Mouse (Mus musculus) myocyte (in vitro differentiated cells): ENCODE measurements around the gene Tmem108. TPM values are rescaled to one million over a fixed set of nuclear protein-coding genes. Genes with fewer than 3 reads are reported as not detected.

Source experiments
- H3K27me3 ChIP-seq: one replicate; pipeline ENCODE4 v1.6.1; 2011; ENCODE audit not compliant: control insufficient read depth, insufficient read depth, insufficient read length
- H3K36me3 ChIP-seq: one replicate; pipeline ENCODE4 v1.6.1; 2011; ENCODE audit not compliant: control insufficient read depth, insufficient read depth
- H3K4me2 ChIP-seq: one replicate; pipeline ENCODE4 v1.6.1; 2011; ENCODE audit warnings: low read depth, control low read depth
- H3K4me3 ChIP-seq: one replicate; pipeline ENCODE4 v1.5.1; 2011; ENCODE audit warnings: mild to moderate bottlenecking, control low read depth, moderate library complexity
- H3K79me2 ChIP-seq: one replicate; pipeline ENCODE4 v1.6.1; 2011; ENCODE audit not compliant: control insufficient read depth, insufficient read depth
- H3ac ChIP-seq: one replicate; pipeline ENCODE4 v1.6.1; 2011; ENCODE audit not compliant: control insufficient read depth, insufficient read length
- CEBPB ChIP-seq: IDR thresholded peaks from 2 replicates; pipeline ENCODE4 v1.6.1; 2011; ENCODE audit warnings: mild to moderate bottlenecking, moderate library complexity; ENCODE audit not compliant: poor library complexity, insufficient read depth, severe bottlenecking
- E2F4 ChIP-seq: IDR thresholded peaks from one replicate; pipeline ENCODE4 v1.6.1; 2011; ENCODE audit warnings: mild to moderate bottlenecking, control low read depth, moderate library complexity; ENCODE audit not compliant: insufficient read depth
- MAX ChIP-seq: IDR thresholded peaks from one replicate; pipeline ENCODE4 v1.6.1; 2011; ENCODE audit warnings: low read depth, mild to moderate bottlenecking, control low read depth
- MYOD1 ChIP-seq, 3 experiments: IDR thresholded peaks; one replicate each; pipeline ENCODE4 v1.6.1; 2011; ENCODE audit warnings: control low read depth in 2 of 3, low read depth in 2 of 3, mild to moderate bottlenecking in 2 of 3, moderate library complexity in 1 of 3; ENCODE audit not compliant: insufficient read length in 2 of 3, control insufficient read depth in 1 of 3
- MYOG ChIP-seq, 3 experiments: IDR thresholded peaks; one replicate each; pipeline ENCODE4 v1.6.1; 2011; ENCODE audit warnings: control low read depth in 2 of 3, low read depth in 2 of 3, mild to moderate bottlenecking in 2 of 3; ENCODE audit not compliant: insufficient read length in 2 of 3, control insufficient read depth in 1 of 3, insufficient read depth in 1 of 3
- POLR2A ChIP-seq: IDR thresholded peaks from one replicate; pipeline ENCODE4 v1.6.1; 2011; ENCODE audit warnings: low read depth, mild to moderate bottlenecking, control low read depth, moderate library complexity; ENCODE audit not compliant: insufficient read length
- POLR2AphosphoS2 ChIP-seq: IDR thresholded peaks from one replicate; pipeline ENCODE4 v1.6.1; 2011; ENCODE audit warnings: low read depth, control low read depth; ENCODE audit not compliant: insufficient read length
- REST ChIP-seq: IDR thresholded peaks from one replicate; pipeline ENCODE4 v1.6.1; 2011; ENCODE audit warnings: mild to moderate bottlenecking, control low read depth, moderate library complexity; ENCODE audit not compliant: insufficient read depth, insufficient read length
- SRF ChIP-seq: IDR thresholded peaks from one replicate; pipeline ENCODE4 v1.6.1; 2011; ENCODE audit warnings: low read depth; ENCODE audit not compliant: control insufficient read depth, insufficient read length
- TCF12 ChIP-seq: IDR thresholded peaks from one replicate; pipeline ENCODE4 v1.6.1; 2011; ENCODE audit warnings: mild to moderate bottlenecking, control low read depth; ENCODE audit not compliant: poor library complexity, insufficient read depth, severe bottlenecking
- TCF3 ChIP-seq: IDR thresholded peaks from one replicate; pipeline ENCODE4 v1.6.1; 2011; ENCODE audit warnings: low read depth, control low read depth; ENCODE audit not compliant: insufficient read length
- USF1 ChIP-seq: IDR thresholded peaks from one replicate; pipeline ENCODE4 v1.6.1; 2011; ENCODE audit warnings: low read depth, mild to moderate bottlenecking, control low read depth, moderate library complexity
- polyA plus RNA-seq: library from polyadenylated mRNA; unstranded; fragments of >200 nt; fragmentation: generic; extraction: Trizol; gene quantifications from one replicate; pipeline ENCODE4 v1.2.1, GENCODE M21; 2012; ENCODE audit warnings: missing spikeins

Gene Tmem108
- not detected for polyA plus RNA-seq

- Histone ChIP-seq H3K36me3 (no peaks in the 10 kb centered on the region), H3K79me2 (no peaks in the 10 kb centered on the region), H3K4me2 (no peak within 1 kb of the TSS), H3K4me3 (no peak within 1 kb of the TSS), H3K27me3 (peaks cover 29% of the 10 kb centered on the region), H3ac (no peak within 1 kb of the TSS)
- TF ChIP-seq SRF: no peak
- no peak for TF ChIP-seq MYOG (IDR thresholded peaks at IDR 0.05; ENCODE audit: control insufficient read depth in 1 of 3, insufficient read depth in 1 of 3, insufficient read length in 2 of 3, low read depth in 2 of 3)
These were observed at the start of gene Tmem108 for GRCm38 (mm10) chr9:103761647-103762084. Tmem108 (minus strand) TSS chr9:103761837.

DNA sequence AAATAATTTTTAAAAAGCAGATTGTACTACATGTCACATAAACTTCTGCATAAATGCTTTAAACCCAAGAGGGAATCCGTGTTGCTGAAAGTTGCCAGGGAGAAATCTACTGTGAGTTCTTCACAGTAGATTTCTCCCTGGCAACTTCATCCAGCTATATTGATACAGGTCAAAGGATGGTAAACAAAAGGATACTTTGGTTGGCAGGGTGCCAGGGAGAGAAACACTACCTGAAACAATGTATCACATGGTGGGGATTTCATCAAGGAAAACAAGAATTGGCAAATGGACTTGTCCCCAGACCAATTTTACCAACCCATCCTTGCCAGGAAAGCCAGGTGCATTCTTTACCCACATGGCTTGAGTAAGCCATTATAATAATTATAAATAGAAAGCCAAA is 27.4 kb upstream of the Tmem108 start:
- Histone ChIP-seq H3K36me3 (no peaks in the 10 kb centered on the region), H3ac (no peak overlapping the region), H3K4me2 (no peak overlapping the region), H3K27me3 (no peaks in the 10 kb centered on the region), H3K79me2 (no peaks in the 10 kb centered on the region), H3K4me3 (no peak overlapping the region)
- TF ChIP-seq POLR2AphosphoS2 (no peak), CEBPB (no peak), MAX (no peak), TCF3 (no peak), SRF (no peak), POLR2A (no peak), USF1 (no peak), MYOD1 (IDR thresholded peaks at IDR 0.05; ENCODE audit: control insufficient read depth in 1 of 3, insufficient read length in 2 of 3, low read depth in 2 of 3) (no peak), E2F4 (no peak), MYOG (IDR thresholded peaks at IDR 0.05; ENCODE audit: control insufficient read depth in 1 of 3, insufficient read depth in 1 of 3, insufficient read length in 2 of 3, low read depth in 2 of 3) (no peak), REST (no peak), TCF12 (no peak)

DNA sequence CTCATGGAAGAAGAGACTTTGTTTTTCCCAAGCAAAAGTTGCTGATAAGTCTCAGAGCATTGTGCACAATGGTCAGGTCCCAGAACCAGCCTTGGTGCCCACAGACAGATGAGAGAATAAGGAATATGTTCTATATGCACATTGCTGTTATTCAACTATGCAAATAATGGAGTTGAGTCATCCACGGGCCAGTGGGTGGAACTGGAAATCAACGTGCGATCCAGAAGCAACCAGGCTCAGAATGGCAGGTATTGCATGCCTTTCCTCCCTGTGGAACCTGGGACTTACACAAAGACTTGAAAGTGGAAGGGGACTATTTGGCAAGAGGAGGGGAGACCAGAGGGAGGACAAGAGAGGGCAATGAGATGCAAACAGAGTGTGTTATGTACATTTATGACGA is 22.5 kb upstream of the Tmem108 start:
- Histone ChIP-seq H3ac (no peak overlapping the region), H3K79me2 (no peaks in the 10 kb centered on the region), H3K4me2 (no peak overlapping the region), H3K27me3 (no peaks in the 10 kb centered on the region), H3K4me3 (no peak overlapping the region), H3K36me3 (no peaks in the 10 kb centered on the region)
- TF ChIP-seq MAX (no peak), REST (no peak), MYOG (IDR thresholded peaks at IDR 0.05; ENCODE audit: control insufficient read depth in 1 of 3, insufficient read depth in 1 of 3, insufficient read length in 2 of 3, low read depth in 2 of 3) (no peak), POLR2A (no peak), SRF (no peak), TCF12 (no peak), TCF3 (no peak), MYOD1 (IDR thresholded peaks at IDR 0.05; ENCODE audit: control insufficient read depth in 1 of 3, insufficient read length in 2 of 3, low read depth in 2 of 3) (no peak), USF1 (no peak), CEBPB (no peak), POLR2AphosphoS2 (no peak), E2F4 (no peak)

DNA sequence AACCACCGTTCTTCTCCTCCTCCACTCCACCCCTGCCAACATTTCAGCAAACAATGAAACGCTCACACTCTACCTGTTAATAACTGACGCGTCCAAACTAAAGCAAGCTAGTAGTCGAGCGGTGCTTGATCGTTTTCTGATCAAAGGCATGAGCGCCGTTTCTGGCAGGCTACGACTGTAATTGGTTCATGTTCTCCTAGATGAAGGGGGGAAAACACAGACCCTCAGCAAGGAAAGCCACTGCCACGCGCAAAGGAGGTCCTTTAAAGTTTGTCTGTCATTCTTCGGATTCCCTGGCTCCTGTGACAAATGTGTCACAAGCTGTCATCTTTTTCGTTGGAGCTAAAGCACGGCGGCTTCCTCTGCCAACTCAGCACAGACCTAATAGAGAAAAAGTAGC is 21.6 kb upstream of the Tmem108 start:
- TF ChIP-seq POLR2AphosphoS2: no peak
- no peak for TF ChIP-seq MYOD1 (IDR thresholded peaks at IDR 0.05; ENCODE audit: control insufficient read depth in 1 of 3, insufficient read length in 2 of 3, low read depth in 2 of 3)
- TF ChIP-seq REST: no peak
- H3K4me2 ChIP-seq: no peak overlapping the region
- H3K4me3 ChIP-seq: no peak overlapping the region
- H3K36me3 ChIP-seq: no peaks in the 10 kb centered on the region
- H3K79me2 ChIP-seq: no peaks in the 10 kb centered on the region
- no peaks in the 10 kb centered on the region for H3K27me3 ChIP-seq
- no peak overlapping the region for H3ac ChIP-seq

GRCm38 (mm10) chr9:103782306-103782705 is 20.7 kb upstream of the Tmem108 start:
- Histone ChIP-seq H3K4me3 (no peak overlapping the region), H3K79me2 (no peaks in the 10 kb centered on the region), H3K27me3 (no peaks in the 10 kb centered on the region), H3K4me2 (no peak overlapping the region), H3ac (no peak overlapping the region), H3K36me3 (no peaks in the 10 kb centered on the region)
- TF ChIP-seq TCF12: no peak
- no peak for TF ChIP-seq USF1
- TF ChIP-seq REST: no peak
- TF ChIP-seq E2F4: no peak
- TF ChIP-seq POLR2AphosphoS2: no peak
- no peak for TF ChIP-seq MYOG (IDR thresholded peaks at IDR 0.05; ENCODE audit: control insufficient read depth in 1 of 3, insufficient read depth in 1 of 3, insufficient read length in 2 of 3, low read depth in 2 of 3)
- no peak for TF ChIP-seq MYOD1 (IDR thresholded peaks at IDR 0.05; ENCODE audit: control insufficient read depth in 1 of 3, insufficient read length in 2 of 3, low read depth in 2 of 3)
- no peak for TF ChIP-seq POLR2A
- TF ChIP-seq TCF3: no peak
- no peak for TF ChIP-seq SRF
- TF ChIP-seq MAX: no peak
